Mouse (Mus musculus) ES-E14 (cell line): ENCODE results near the gene Ube4b. TPM values are rescaled to one million over a fixed set of nuclear protein-coding genes. Genes with fewer than 3 reads are reported as not detected.

Experiments used
- DNase-seq: peaks from one replicate; pipeline ENCODE4 v3.0.0-alpha.2; 2013; ENCODE audit warnings: low read depth, low spot score
- H3K27ac ChIP-seq: 2 replicates; pipeline ENCODE4 v1.5.1; 2012; ENCODE audit warnings: low read depth, mild to moderate bottlenecking, low read length, moderate library complexity, mixed read lengths; ENCODE audit not compliant: poor library complexity, insufficient read depth, severe bottlenecking
- H3K36me3 ChIP-seq: 2 replicates; pipeline ENCODE4 v1.6.1; 2012; ENCODE audit warnings: mild to moderate bottlenecking, low read length, moderate library complexity, mixed read lengths; ENCODE audit not compliant: control insufficient read depth, poor library complexity, insufficient read depth, severe bottlenecking
- H3K4me1 ChIP-seq, 2 experiments: fragments of 150-350 bp in 1 of 2; sonication (generic) in 1 of 2; 2 replicates each; pipeline ENCODE4 v1.6.1; 2012; ENCODE audit warnings: low read length in 2 of 2, mild to moderate bottlenecking in 1 of 2, mixed read lengths in 1 of 2; ENCODE audit not compliant: control insufficient read depth in 2 of 2, insufficient read depth in 2 of 2, poor library complexity in 1 of 2
- H3K4me3 ChIP-seq, 2 experiments: fragments of 150-350 bp in 1 of 2; sonication (generic) in 1 of 2; 2 replicates each; pipeline ENCODE4 v1.5.1; 2012; ENCODE audit warnings: low read length in 2 of 2, low read depth in 1 of 2, mild to moderate bottlenecking in 1 of 2, mixed read lengths in 1 of 2; ENCODE audit not compliant: insufficient read depth in 1 of 2, poor library complexity in 1 of 2, severe bottlenecking in 1 of 2
- H3K9ac ChIP-seq: 2 replicates; pipeline ENCODE4 v1.6.1; 2012; ENCODE audit warnings: low read depth, mild to moderate bottlenecking, low read length, mixed read lengths; ENCODE audit not compliant: poor library complexity, insufficient read depth, severe bottlenecking
- H3K9me3 ChIP-seq: fragments of 150-350 bp; sonication (generic); 2 replicates; pipeline ENCODE4 v1.6.1; 2012; ENCODE audit warnings: low read depth, mild to moderate bottlenecking, low read length; ENCODE audit not compliant: control insufficient read depth, insufficient read depth
- CHD2 ChIP-seq: IDR thresholded peaks from 2 replicates; pipeline ENCODE4 v1.6.1; 2014; ENCODE audit warnings: mild to moderate bottlenecking, low read depth, low read length, inconsistent platforms
- HCFC1 ChIP-seq: IDR thresholded peaks from 2 replicates; pipeline ENCODE4 v1.6.1; 2012; ENCODE audit warnings: low read length, inconsistent platforms, borderline replicate concordance; ENCODE audit not compliant: insufficient read depth
- MAFK ChIP-seq: IDR thresholded peaks from 2 replicates; pipeline ENCODE4 v1.6.1; 2014; ENCODE audit warnings: mild to moderate bottlenecking, low read depth, low read length, inconsistent platforms; ENCODE audit not compliant: insufficient read depth
- ZC3H11A ChIP-seq: IDR thresholded peaks from 2 replicates; pipeline ENCODE4 v1.6.1; 2012; ENCODE audit warnings: low read depth, mild to moderate bottlenecking, inconsistent platforms, low read length, borderline replicate concordance
- ZNF384 ChIP-seq: IDR thresholded peaks from 2 replicates; pipeline ENCODE4 v1.6.1; 2012; ENCODE audit warnings: low read depth, low read length, inconsistent platforms
- in situ Hi-C, 2 experiments: fragments of 600-800 bp; cut with MboI; formaldehyde crosslinking; loops; one replicate each; pipeline ENCODE4 v1.15.1; 2025; ENCODE audit warnings: low sequenced_read_pairs in 2 of 2, inconsistent platforms in 1 of 2; ENCODE audit not compliant: unreplicated experiment in 2 of 2
- total RNA-seq: library from RNA; depleted of rRNA; stranded (reverse); fragments of 300-350 nt; gene quantifications from 2 replicates; pipeline ENCODE4 v1.2.3, GENCODE M21; 2012

Ube4b gene
- total RNA-seq, 1 experiment = 72.4 TPM

GRCm38 (mm10) chr4:149450636-149451035 lies 24.1 kb upstream of the Ube4b start:
- H3K9me3 ChIP-seq = no peaks in the 10 kb centered on the region
- TF ChIP-seq HCFC1 (no peak), ZNF384 (no peak), ZC3H11A (no peak), MAFK (no peak), CHD2 (no peak)
- in situ Hi-C loops = no loop called here
- no peak overlapping the region for H3K9ac ChIP-seq
- no peaks in the 10 kb centered on the region for H3K36me3 ChIP-seq
- no peak for DNase-seq
- peaks cover 4 to 8% of the 10 kb centered on the region in 2 experiments; a peak in 2 of 4 replicates for H3K4me1 ChIP-seq
- H3K27ac ChIP-seq = no peak overlapping the region
- H3K4me3 ChIP-seq = no peak overlapping the region

- in situ Hi-C loops = no loop called here
- peak overlapping the region; percentile 6; the same call in 1 of the 2 replicates for H3K9ac ChIP-seq
These were observed 19.8 kb upstream of the Ube4b start for GRCm38 (mm10) chr4:149446309-149446708.

GRCm38 (mm10) chr4:149445868-149446267 lies 19.3 kb upstream of the Ube4b start:
- in situ Hi-C loops = no loop called here
- TF ChIP-seq HCFC1 = 0 out of 2 replicates have a peak, but pooled peaks have one; percentile 50
- no peak for TF ChIP-seq ZNF384
- peak; percentile 73 for DNase-seq
- H3K27ac ChIP-seq = peak overlapping the region; percentile 84
- peaks cover 3 to 8% of the 10 kb centered on the region in 2 experiments; a peak in 3 of 4 replicates for H3K4me1 ChIP-seq
- no peaks in the 10 kb centered on the region for H3K9me3 ChIP-seq
- H3K4me3 ChIP-seq = peak overlapping the region; percentile 46 to 49; a peak in 2 of 4 replicates
- H3K36me3 ChIP-seq = no peaks in the 10 kb centered on the region
- H3K9ac ChIP-seq = peak overlapping the region; percentile 6; the same call in 1 of the 2 replicates

More at GRCm38 (mm10) chr4:149446309-149446708, 19.8 kb upstream of the Ube4b start:
- Histone ChIP-seq H3K4me3 (peak overlapping the region in 1 of 2 experiments; percentile 49; a peak in 1 of 4 replicates), H3K27ac (peak overlapping the region; percentile 84), H3K9me3 (no peaks in the 10 kb centered on the region), H3K36me3 (no peaks in the 10 kb centered on the region), H3K4me1 (peaks cover 3 to 8% of the 10 kb centered on the region in 2 experiments; a peak in 3 of 4 replicates)
- TF ChIP-seq MAFK (no peak), HCFC1 (no peak), CHD2 (no peak), ZNF384 (no peak)
- no peak for DNase-seq

GRCm38 (mm10) chr4:149444964-149445701 lies 18.6 kb upstream of the Ube4b start:
- TF ChIP-seq HCFC1 (no peak), MAFK (no peak), ZNF384 (no peak), ZC3H11A (no peak), CHD2 (no peak)
- in situ Hi-C loops = no loop called here
- peaks cover 2 to 8% of the 10 kb centered on the region in 2 experiments; a peak in 3 of 4 replicates for H3K4me1 ChIP-seq
- peak; percentile 79 for DNase-seq
- H3K36me3 ChIP-seq = no peaks in the 10 kb centered on the region
- peak overlapping the region; percentile 46 to 49 for H3K4me3 ChIP-seq
- no peaks in the 10 kb centered on the region for H3K9me3 ChIP-seq
- peak overlapping the region; percentile 64 for H3K9ac ChIP-seq
- peak overlapping the region; percentile 84 for H3K27ac ChIP-seq
